Mouse (Mus musculus): ENCODE measurements around the gene Gse1. TPM values are rescaled to one million over a fixed set of nuclear protein-coding genes. Genes with fewer than 3 reads are reported as not detected.
A peak's percentile ranks its signal among the peaks of the same experiment; 100 is the strongest.

The Gse1 gene
- polyA plus RNA-seq, 1 experiment from 2014 or later = 6.4 TPM

- ATAC-seq = no peak
- peaks cover 8% of the 10 kb centered on the region; the same call in 1 of the 2 replicates for H3K4me1 ChIP-seq (replicated peaks; ENCODE audit: control insufficient read depth, insufficient read depth, low read length)
- H3K27ac ChIP-seq (ENCODE audit: low read depth, low read length) = no peak overlapping the region
- TF ChIP-seq CTCF (IDR thresholded peaks at IDR 0.05; ENCODE audit: low read depth) = no peak
- no peaks in the 10 kb centered on the region for H3K36me3 ChIP-seq (ENCODE audit: control insufficient read depth, insufficient read depth)
- no peak overlapping the region for H3K9ac ChIP-seq (ENCODE audit: low read depth, low read length)
- no peaks in the 10 kb centered on the region for H3K9me3 ChIP-seq (ENCODE audit: control insufficient read depth)
- no peak overlapping the region for H3K4me3 ChIP-seq (ENCODE audit: low read depth, low read length)
- WGBS = 28% methylated on average over 12 of the region's 12 CpGs
- no peak overlapping the region for H3K4me2 ChIP-seq (replicated peaks; ENCODE audit: low read depth)
- no peaks in the 10 kb centered on the region for H3K27me3 ChIP-seq (replicated peaks; ENCODE audit: control insufficient read depth, insufficient read depth, low read length)
Measured at GRCm38 (mm10) chr8:120516182-120516755, 288.0 kb downstream of the Gse1 start.

- TF ChIP-seq CTCF (IDR thresholded peaks at IDR 0.05; ENCODE audit: low read depth) = no peak
Measured at GRCm38 (mm10) chr8:120517666-120518410, 289.6 kb downstream of the Gse1 start.

GRCm38 (mm10) chr8:120518736-120519534, 290.7 kb downstream of the Gse1 start:
- H3K4me2 ChIP-seq (replicated peaks; ENCODE audit: low read depth) = no peak overlapping the region
- TF ChIP-seq CTCF (IDR thresholded peaks at IDR 0.05; ENCODE audit: low read depth) = peak; percentile 22; the same call in 1 of the 2 replicates
- H3K9ac ChIP-seq (ENCODE audit: low read depth, low read length) = no peak overlapping the region
- peaks cover 3% of the 10 kb centered on the region; the same call in 1 of the 2 replicates for H3K36me3 ChIP-seq (ENCODE audit: control insufficient read depth, insufficient read depth)
- no peak overlapping the region for H3K4me3 ChIP-seq (ENCODE audit: low read depth, low read length)
- H3K9me3 ChIP-seq (ENCODE audit: control insufficient read depth) = no peaks in the 10 kb centered on the region
- peaks cover 6% of the 10 kb centered on the region; the same call in 1 of the 2 replicates for H3K4me1 ChIP-seq (replicated peaks; ENCODE audit: control insufficient read depth, insufficient read depth, low read length)
- ATAC-seq = peak; percentile 66
- no peaks in the 10 kb centered on the region for H3K27me3 ChIP-seq (replicated peaks; ENCODE audit: control insufficient read depth, insufficient read depth, low read length)
- H3K27ac ChIP-seq (ENCODE audit: low read depth, low read length) = no peak overlapping the region
- WGBS = 71% methylated on average over 14 of the region's 14 CpGs

More at GRCm38 (mm10) chr8:120517666-120518410, 289.6 kb downstream of the Gse1 start:
- ATAC-seq = no peak
- Histone ChIP-seq H3K36me3 (ENCODE audit: control insufficient read depth, insufficient read depth) (peaks cover 3% of the 10 kb centered on the region; the same call in 1 of the 2 replicates), H3K27me3 (replicated peaks; ENCODE audit: control insufficient read depth, insufficient read depth, low read length) (no peaks in the 10 kb centered on the region), H3K4me2 (replicated peaks; ENCODE audit: low read depth) (no peak overlapping the region), H3K4me3 (ENCODE audit: low read depth, low read length) (no peak overlapping the region), H3K9me3 (ENCODE audit: control insufficient read depth) (no peaks in the 10 kb centered on the region), H3K9ac (ENCODE audit: low read depth, low read length) (no peak overlapping the region), H3K27ac (ENCODE audit: low read depth, low read length) (peak overlapping the region; percentile 50; the same call in 1 of the 2 replicates), H3K4me1 (replicated peaks; ENCODE audit: control insufficient read depth, insufficient read depth, low read length) (peaks cover 6% of the 10 kb centered on the region; the same call in 1 of the 2 replicates)
- 39% methylated on average over 11 of the region's 11 CpGs for WGBS

- peaks cover 3% of the 10 kb centered on the region; the same call in 1 of the 2 replicates for H3K36me3 ChIP-seq (ENCODE audit: control insufficient read depth, insufficient read depth)
- no peak overlapping the region for H3K4me3 ChIP-seq (ENCODE audit: low read depth, low read length)
- 0 out of 2 replicates have a peak overlapping the region, but pooled peaks have one; percentile 13 for H3K9ac ChIP-seq (ENCODE audit: low read depth, low read length)
- no peak overlapping the region for H3K27ac ChIP-seq (ENCODE audit: low read depth, low read length)
- no peak for TF ChIP-seq CTCF (IDR thresholded peaks at IDR 0.05; ENCODE audit: low read depth)
- H3K4me2 ChIP-seq (replicated peaks; ENCODE audit: low read depth) = no peak overlapping the region
- 74% methylated on average over 15 of the region's 15 CpGs for WGBS
- H3K27me3 ChIP-seq (replicated peaks; ENCODE audit: control insufficient read depth, insufficient read depth, low read length) = no peaks in the 10 kb centered on the region
- H3K9me3 ChIP-seq (ENCODE audit: control insufficient read depth) = no peaks in the 10 kb centered on the region
- no peak for ATAC-seq
- H3K4me1 ChIP-seq (replicated peaks; ENCODE audit: control insufficient read depth, insufficient read depth, low read length) = peaks cover 6% of the 10 kb centered on the region; the same call in 1 of the 2 replicates
Measured at GRCm38 (mm10) chr8:120520287-120520686, 292.0 kb downstream of the Gse1 start.

- no peaks in the 10 kb centered on the region for H3K9me3 ChIP-seq (ENCODE audit: control insufficient read depth)
- H3K4me1 ChIP-seq (replicated peaks; ENCODE audit: control insufficient read depth, insufficient read depth, low read length) = peaks cover 12% of the 10 kb centered on the region; the same call in 1 of the 2 replicates
- no peak overlapping the region for H3K4me3 ChIP-seq (ENCODE audit: low read depth, low read length)
- H3K27ac ChIP-seq (ENCODE audit: low read depth, low read length) = no peak overlapping the region; the same call in 1 of the 2 replicates
- no peak for ATAC-seq
- 48% methylated on average over 20 of the region's 20 CpGs for WGBS
- 0 out of 2 replicates have a peak overlapping the region, but pooled peaks have one; percentile 13 for H3K9ac ChIP-seq (ENCODE audit: low read depth, low read length)
- peak; percentile 48 for TF ChIP-seq CTCF (IDR thresholded peaks at IDR 0.05; ENCODE audit: low read depth)
- H3K4me2 ChIP-seq (replicated peaks; ENCODE audit: low read depth) = no peak overlapping the region
- H3K36me3 ChIP-seq (ENCODE audit: control insufficient read depth, insufficient read depth) = peaks cover 3% of the 10 kb centered on the region; the same call in 1 of the 2 replicates
- no peaks in the 10 kb centered on the region for H3K27me3 ChIP-seq (replicated peaks; ENCODE audit: control insufficient read depth, insufficient read depth, low read length)
Measured at GRCm38 (mm10) chr8:120520707-120521590, 292.7 kb downstream of the Gse1 start.
